Mouse (Mus musculus): ENCODE measurements around the gene Fto. TPM values are rescaled to one million over a fixed set of nuclear protein-coding genes. Genes with fewer than 3 reads are reported as not detected.

Fto gene
- total RNA-seq, 2 experiments from 2014 or later = 13.8 to 33.6 TPM

DNA sequence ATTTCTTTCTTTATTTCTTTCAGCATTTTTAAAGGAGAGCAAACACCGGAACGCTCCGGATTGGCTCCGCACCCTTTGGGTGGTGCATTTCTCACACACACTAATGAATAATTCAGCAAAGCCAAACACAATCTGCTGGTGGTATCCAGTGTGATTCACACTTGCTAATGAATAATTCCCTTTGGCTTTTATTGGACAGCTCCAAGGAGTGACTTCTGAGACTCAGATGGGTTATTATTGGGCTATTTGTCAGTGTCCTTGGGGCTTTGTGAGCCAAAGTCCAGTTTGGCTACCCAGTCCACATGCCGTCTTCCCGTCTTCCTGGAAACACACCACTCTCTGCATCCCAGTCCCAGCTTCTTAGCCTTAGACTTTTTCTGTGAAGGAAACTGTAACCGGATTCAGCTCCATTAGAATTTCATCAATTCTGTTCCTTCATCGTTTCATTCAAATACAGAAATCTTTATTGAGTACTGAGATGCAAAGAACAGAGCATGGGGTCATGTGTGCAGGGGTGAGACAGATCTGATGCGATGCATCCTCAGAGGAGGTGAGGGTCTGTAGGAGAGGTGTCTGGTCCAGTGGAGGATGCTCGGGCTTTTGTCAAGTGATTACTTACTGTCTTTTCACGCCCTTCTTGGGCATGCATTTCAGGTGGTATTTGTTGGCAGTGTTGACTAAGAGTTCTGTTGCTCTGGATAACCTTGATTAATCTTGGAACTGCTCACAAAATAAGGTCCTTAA, 42.8 kb downstream of the Fto start:
- no peak for ATAC-seq (ENCODE audit: poor library complexity, severe bottlenecking)

DNA sequence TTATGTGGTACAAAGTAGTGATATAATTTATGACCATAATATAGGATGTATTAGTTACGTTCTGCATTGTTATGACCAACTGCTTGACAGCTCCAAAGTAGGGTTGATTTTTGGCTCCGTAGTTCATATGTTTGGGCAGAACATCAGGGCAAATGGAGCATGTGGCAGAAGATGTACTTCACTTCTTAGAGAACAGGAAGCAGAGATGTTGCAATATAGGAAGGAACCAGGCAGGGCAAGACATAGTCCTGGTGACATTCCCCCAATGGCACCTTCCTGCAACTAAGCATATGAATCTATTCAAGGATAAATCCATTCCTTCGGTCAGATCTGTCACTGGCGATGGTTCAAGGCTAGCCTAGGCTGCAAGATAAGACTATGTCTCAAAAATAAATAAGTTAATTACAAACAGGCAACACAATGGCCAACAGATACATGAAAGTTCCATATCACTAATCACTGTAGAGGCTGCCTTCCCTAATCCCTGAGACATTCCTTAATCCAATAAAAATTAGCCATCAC, 44.2 kb downstream of the Fto start:
- ATAC-seq (ENCODE audit: poor library complexity, severe bottlenecking) = peak; percentile 62

DNA sequence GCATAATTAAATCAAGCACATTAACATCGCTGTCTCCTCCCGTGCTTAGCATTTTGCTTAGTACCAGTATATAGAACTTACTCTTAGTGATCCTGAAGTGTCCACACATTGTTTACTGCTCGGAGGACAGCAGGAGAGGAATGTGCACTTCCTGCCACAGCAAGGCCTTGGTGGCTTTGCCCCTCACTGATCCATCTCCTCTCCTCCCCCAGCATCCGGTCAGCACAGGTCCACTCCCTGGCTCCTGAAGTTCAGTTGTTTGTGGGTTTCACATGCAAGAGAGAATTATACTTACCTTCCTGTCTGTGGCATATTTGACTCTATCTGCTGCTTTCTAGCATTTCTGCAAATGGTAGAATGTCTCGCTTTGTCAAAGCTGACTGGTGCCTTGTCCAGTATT, 44.7 kb downstream of the Fto start:
- no peak for ATAC-seq (ENCODE audit: poor library complexity, severe bottlenecking)

DNA sequence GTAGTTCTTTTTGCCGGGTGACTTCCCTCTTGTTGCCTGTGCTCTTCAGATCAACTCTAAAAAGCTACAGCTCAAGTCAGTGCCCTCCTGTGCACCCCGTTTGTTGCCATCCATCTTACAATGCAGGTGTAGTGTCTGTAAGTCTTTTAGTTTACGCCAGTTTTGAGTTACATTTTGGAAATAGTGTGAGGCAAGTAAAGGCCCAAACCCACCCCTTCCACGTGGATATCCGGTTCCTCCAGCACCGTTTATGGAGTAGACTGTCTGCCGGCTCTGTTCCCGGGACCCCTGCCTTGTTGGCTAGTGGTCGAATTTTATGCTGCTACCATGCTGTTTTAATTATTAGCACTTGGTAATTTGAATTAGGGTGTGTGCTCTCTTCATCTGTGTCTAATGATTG, 46.2 kb downstream of the Fto start:
- no peak for ATAC-seq (ENCODE audit: poor library complexity, severe bottlenecking)

DNA sequence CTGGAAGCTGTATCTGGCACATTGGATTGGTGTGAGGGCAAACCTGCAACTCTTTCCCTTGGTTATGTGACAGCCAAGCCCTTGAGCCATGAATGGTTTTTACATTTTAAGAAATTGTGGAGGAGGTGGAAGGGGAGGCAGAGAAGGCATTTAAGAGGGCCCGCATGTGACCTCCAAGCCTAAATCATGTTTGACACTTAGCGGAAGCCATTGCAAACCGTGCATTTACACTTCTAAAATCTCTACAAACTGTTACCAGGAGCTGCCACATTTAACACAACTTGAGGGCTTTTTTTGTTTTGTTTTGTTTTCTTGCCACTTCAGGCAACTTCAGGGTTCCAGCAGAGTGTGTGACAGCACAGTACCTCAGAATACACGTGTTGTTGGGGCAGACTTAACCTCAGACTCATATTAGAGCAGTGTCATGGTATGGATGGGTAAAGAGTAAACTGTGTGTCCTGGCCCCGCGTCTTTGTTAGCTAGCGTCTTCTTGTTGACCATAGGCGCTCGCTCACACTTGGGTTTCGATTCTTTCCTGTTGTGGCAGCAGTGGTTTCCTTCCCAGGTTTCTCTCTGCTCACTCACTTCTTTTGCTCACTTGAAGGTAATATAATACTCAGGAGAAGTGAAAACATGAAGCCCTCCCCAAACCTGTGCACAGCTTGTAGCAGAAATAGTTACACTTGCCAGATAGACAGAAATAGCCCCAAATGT, 47.5 kb downstream of the Fto start:
- peak; percentile 6; the same call in 1 of the 2 replicates for ATAC-seq (ENCODE audit: poor library complexity, severe bottlenecking)

DNA sequence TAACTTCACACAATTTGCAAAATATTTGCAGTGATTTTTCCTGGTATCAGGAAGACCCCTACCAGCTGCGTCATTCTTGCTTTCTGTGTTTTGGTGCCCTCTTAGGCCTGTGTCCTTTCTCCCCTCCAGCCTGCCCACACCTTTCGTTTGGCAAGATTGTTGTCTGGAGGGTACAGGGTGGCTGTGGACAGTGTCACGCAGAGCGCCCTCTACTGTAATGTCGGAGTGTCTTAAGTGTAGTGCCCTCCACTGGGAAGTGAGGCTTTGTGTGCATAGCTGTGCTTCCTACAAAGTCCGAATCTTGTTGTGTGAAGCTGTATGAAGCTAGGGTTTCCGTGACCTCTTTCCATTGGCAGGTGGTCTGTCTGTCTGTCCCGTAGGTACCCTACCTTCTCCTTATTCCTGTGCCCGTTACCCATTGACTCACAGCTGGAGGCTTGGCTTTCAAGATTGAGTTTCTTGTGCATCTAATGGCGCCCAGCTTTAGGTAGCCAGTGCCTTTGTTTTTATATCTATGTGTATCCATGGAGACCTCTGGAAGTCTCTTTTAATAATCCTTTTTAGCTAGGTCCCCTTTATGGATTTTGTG, 50.0 kb downstream of the Fto start:
- peak; percentile 63 for ATAC-seq (ENCODE audit: poor library complexity, severe bottlenecking)

DNA sequence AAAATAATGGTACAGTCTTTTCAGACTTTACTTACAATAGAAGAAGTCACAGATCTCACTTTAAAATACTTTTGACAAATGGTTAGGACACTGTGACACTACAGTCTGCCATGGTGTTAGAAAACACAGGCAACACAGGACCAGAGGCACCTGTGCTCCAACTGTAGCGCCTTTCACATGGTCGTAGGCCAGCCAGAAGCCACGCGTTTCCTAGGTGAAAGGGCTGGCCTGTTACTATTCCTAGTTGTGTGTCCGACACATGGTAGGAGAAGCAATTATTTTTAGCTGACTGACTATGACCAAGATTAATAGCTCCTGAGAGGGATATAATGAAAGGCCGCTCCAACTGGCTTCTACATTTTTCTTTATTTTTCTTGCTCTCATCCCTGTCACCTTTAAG, 50.9 kb downstream of the Fto start:
- no peak for ATAC-seq (ENCODE audit: poor library complexity, severe bottlenecking)

DNA sequence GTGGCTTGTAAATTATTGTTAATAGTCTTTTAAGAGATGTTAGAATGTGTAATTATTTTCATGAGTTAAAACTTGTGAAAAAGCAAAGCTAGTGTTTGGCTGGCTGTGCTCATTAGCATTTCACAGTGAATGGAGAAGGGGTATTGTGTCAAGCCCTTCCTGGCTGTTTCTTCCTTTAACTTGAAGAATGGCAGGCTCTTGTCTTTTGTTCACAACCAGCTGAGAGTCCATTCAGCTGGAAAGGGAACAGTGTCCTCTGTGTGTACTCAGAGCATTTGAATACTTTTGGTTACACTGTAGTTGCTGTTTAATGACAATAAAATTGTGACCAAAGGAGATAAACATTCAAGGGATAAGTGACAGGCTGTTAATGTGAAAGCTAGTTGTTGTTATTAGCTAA, 52.5 kb downstream of the Fto start:
- ATAC-seq (ENCODE audit: poor library complexity, severe bottlenecking) = no peak

DNA sequence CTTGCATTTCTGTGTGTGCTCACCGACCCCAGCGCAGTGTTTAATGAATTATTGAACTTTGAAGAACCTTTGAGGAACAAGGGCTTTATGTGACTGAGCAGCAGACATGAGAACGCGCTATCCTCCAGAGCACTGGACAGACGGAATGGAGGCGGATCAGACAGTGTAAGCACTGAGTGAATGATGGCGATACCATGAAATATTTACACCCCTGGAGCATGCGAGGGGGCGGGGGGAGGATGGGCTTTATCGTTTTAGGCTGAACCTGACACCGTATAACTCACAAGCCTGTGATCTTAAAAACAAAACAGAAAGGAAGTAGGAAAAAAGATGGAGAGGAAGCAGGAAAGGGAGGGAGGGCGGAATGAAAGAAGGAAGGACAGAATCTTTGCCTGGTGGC, 57.6 kb downstream of the Fto start:
- peak; percentile 57 for ATAC-seq (ENCODE audit: poor library complexity, severe bottlenecking)

DNA sequence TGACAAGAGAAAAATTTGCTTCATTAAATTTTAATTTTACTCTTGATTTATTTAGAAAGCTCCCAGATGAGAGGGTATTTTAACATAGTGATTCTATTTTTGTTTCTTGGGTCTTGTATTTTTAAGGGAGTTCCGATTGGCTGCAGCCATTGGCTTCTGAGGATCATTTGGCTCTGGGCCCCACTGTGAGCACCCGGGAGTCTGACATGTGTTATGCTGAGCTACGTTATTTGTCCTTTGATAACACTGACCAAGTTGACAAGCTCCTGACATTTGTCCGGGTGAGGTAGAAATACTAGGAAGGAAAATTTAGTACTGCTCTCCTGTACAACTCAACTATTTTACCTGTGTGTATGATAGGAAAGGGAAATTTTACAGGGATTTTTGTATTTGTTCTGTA, 58.7 kb downstream of the Fto start:
- no peak for ATAC-seq (ENCODE audit: poor library complexity, severe bottlenecking)

DNA sequence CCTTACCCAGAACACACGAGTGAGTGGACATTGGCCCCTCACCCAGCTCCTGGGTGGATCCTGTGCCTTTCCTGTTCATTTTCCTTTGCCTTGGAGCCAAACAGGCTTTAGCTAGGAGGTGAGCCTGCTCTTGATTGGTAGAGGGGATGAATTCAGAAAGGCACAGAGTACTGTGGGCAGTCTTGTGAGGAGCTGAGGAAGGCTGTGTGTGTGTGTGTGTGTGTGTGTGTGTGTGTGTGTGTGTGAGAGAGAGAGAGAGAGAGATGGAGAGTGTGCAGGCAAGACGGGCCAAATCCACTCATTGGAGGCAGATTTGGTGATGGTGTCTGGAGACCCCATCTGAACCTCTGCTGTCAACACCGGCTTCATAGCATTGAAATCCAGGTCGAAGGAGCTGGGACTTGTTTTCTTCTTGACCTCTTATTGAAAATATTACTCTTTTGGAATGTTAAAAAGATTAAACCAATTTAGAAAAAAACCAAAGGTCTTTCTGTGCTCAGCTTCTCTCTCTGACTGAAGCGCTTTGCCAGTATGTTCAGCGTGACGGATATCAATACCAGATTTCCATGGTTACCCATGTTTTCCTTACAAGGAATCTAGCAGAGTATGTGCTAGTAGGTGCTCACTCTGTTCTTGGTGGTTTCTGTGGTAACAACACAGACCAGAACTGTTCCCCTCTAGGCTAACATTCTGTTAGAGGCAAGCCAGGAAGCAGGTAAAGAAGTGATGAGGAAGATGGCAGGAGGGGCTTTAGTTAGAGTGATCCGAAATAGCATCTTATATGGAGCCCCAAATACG, 59.7 kb downstream of the Fto start:
- ATAC-seq (ENCODE audit: poor library complexity, severe bottlenecking) = no peak

DNA sequence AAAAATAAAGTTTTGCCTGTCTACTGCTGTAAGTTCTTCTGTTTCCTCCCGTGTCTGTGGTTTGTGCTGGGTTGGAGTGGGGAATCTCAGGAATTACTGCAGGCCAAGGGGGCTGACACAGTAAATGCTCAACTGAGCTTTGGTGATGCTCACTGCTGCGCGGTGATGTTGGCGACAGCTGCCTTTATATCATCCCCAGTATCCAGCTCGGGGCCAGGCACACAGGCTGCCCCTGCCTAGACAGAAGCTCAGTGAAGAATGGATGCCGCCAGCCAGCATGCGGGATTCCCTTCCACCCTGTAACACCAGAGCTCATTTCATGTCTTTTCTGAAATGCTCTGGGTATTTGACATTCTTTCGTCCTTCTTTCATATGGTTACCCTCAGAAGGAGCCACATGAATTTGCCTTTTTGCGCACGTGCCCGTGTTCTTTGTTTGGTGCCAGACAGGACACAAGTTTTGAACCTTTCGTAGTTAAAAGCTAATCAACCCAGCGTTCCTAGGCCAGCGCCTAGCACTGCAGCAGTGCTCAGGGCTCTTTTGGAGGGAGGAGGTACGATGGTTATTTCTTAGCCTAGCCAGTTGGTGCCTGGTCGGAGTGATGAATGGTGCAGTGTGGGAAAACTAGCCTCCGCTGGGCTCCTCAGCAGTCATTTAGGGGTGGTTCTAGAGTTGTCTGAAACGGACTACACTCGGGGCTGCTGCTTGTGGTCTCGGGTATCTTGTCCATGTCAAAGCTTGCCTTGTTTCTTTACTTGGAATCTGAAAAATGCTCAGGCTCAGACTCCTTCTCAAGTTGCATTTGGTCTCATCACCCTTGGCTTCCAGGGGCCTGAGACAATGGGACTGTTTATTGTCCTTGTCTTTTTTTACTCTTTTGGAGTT, 62.0 kb downstream of the Fto start:
- ATAC-seq (ENCODE audit: poor library complexity, severe bottlenecking) = no peak

DNA sequence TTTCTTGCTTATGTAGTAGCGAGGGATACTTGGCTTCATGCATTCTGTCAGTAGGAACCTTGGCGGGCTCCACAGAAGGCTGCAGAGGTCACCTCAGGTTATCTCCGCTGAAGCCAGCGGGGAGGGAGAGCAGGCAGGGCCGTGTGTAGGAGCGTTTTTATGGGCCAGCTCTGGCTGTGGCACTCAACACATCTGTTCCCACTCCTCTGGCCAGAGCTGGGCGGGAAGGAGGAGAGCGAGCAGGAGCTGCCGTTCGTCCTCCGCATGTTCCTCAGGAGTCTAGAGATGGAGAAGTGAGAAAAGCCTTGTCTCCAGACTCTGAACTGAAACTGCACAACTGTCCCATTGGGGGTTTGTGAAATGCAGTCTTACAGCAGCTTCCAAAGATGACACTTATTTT, 63.5 kb downstream of the Fto start:
- peak; percentile 54 for ATAC-seq (ENCODE audit: poor library complexity, severe bottlenecking)

DNA sequence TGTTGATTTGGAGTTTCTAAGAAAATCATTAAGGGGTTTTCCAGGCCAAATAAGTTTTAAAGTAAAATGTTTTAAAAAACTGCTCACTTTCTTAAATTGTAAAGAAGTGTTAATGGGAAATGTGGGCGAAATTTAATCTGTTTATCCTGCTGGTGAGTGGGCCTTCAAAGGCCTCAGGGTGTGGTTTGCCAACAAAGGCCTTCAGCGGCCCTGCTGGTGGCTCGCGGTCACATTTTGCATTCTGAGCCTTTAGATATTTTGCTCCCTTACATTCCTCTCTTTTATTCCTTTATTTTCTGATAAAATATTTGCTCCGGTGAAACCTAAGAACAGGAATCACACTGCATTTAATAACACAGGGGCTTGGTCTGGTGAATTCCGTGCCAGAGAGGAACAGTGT, 64.0 kb downstream of the Fto start:
- no peak for ATAC-seq (ENCODE audit: poor library complexity, severe bottlenecking)

DNA sequence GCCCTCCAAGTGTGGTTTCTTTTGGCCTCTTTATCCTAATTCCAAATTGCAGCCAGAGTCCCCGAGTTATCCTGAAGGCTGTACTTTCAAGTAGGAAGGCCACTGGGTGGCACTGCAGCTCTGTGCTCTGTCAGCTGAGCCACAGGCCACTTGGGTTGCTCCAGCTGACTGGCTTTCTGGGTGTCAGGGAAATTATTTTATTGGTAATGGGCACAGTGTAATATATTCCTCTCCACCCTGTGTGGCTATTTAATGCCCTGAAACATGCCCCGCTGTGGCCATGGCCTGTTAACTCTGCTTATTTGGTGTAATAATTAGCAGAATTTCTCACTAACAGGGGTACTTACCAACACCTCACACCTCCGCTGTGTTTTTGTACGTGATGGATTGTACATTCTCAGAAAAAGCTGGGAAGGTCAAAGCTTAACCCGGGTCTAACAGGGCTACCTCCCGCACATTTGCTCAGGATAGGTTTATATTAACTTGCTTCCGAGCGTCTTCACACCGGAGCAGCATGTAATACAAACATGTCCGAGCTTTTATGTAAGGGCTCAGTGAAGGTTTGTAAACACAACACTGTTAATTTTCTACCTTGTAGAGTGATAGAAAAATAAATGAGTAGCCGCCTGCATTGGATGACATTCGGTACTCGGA, 65.6 kb downstream of the Fto start:
- ATAC-seq (ENCODE audit: poor library complexity, severe bottlenecking) = peak; percentile 41; the same call in 1 of the 2 replicates

DNA sequence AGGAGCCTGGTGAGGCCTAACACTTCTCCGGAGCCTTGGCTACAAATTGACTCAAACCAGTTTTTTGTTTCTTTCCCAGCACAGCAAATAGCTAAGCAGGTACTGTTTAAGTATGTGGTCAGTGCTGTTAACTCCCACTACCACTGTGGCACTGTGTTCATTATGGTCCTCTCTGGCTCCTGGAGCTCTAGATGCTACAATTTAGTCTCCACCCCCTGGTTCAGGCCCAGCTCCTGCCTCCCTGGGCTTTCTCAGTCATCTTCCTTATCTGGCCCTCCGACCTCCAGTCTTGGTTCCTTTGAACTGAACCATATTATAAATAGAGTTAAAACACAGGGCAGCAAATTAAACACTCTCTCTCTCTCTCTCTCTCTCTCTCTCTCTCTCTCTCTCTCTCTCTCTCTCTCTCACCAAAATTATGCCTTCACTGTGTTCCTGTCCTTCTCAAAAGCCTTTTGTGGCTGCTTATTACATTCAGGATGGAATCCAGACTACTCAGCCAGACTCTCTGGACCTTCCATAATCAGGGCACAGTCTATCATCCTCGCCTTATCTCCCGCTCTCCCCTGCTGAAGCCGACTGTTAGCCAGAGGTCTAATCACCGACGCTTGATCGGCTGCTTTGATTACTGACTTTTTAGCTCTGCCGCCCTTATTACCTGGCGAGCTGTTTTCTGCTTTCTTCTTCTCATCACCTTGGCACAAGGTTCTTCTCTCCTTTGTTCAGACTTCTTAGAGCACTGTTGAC, 67.6 kb downstream of the Fto start:
- ATAC-seq (ENCODE audit: poor library complexity, severe bottlenecking) = no peak

DNA sequence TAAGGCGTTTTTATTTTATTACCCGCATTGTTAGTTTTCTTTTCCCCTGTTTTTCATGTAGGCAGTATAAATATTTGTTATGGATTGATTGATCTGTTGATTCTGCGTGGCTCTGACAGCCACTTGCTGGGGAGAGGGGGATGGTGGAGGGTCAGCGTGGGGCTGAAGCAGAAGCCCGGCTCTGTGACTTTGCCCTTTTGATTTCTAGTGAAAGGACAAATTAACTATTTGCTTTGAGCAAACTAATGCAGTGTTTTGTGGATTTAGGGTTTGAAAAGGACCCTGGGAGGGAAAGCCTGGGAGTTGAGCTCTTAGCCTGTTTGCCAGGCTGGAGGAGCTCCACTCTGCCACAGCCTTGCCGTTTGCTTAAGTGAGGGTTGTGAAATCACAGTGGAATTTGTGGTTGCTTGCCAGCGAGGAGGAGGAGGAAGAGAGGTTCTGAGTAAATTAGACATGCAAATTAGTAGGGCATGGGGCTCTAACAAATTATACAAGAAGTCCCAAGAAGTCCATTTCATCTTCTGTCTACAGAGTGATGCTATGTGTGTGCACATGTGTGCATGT, 68.3 kb downstream of the Fto start:
- peak; percentile 85 for ATAC-seq (ENCODE audit: poor library complexity, severe bottlenecking)

DNA sequence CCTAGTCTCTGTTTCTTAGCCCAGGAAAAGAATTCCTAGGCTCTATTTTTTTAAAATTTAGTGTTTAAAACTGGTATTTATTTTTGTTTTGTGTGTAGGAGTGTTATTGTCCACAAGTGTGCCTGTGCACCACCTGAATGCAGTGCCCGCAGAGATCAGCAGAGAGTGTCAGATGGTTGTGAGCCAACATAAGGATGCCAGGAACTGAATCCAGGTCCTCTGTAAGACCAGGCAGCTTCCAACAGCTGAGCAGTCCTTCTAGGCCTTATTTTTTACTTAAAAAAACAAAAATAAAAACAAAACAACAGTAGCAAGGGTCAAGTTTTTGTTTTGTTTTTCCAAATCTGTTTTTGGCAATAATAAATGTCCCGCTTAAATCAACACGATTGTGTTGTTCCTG, 69.9 kb downstream of the Fto start:
- ATAC-seq (ENCODE audit: poor library complexity, severe bottlenecking) = no peak

DNA sequence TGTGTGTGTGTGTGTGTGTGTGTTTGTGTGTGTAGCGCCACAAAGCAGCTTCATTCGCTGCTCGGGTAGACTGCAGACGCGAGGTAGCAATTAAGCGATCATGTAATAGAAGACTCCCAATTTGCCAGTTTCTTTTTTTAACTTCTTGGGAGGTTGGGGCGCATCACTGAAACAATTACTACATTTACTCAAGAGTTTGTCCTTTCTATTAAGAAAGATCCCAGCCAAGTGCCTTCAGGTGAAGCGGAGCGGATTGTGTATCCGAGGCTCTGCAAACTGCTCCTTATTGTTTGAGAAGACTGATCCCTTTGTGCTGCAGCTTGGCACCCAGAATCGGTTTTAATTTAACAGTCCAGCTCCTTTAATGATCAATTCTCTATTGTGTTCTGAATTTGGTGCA, 70.5 kb downstream of the Fto start:
- ATAC-seq (ENCODE audit: poor library complexity, severe bottlenecking) = no peak

Data from megakaryocyte, adult 5-6 weeks (primary cell).